In genomic region chr10:122985515-122986319, GRCm38 (mm10) we compare ENCODE assay signal across 8 mouse cellular contexts.
DNase-seq lines count a peak whose midpoint lies in the region; ATAC-seq and TF ChIP-seq lines count a peak whose summit lies in the region.

No protein-coding gene starts in this region.

- H3K4me3 ChIP-seq in E14TG2a.4 (replicated peaks; ENCODE audit: low read length), result peak overlapping the region; percentile 93
- peak overlapping the region; percentile 93 for H3K4me3 ChIP-seq in forebrain, embryonic 12.5 days (replicated peaks)
- peak overlapping the region; percentile 97 for H3K4me3 ChIP-seq in heart, postnatal 0 days (ENCODE audit: low read depth, low read length)
- H3K4me3 ChIP-seq in neural tube, embryonic 13.5 days, result peak overlapping the region; percentile 93
- peak overlapping the region; percentile 99 for H3K4me3 ChIP-seq in stomach, postnatal 0 days (ENCODE audit: low read depth, low read length)

- ATAC-seq in forebrain, embryonic 12.5 days (ENCODE audit: low FRiP score), result peak; percentile 91
- peak; percentile 85 for ATAC-seq in heart, postnatal 0 days (ENCODE audit: insufficient read depth, low read depth)
- ATAC-seq in neural tube, embryonic 13.5 days (ENCODE audit: low read depth), result peak; percentile 92
- peak; percentile 92 for ATAC-seq in stomach, postnatal 0 days (ENCODE audit: low FRiP score, low TSS enrichment)

- 0% methylated on average over 44 of the region's 115 CpGs for WGBS in forebrain, embryonic 12.5 days
- 1% methylated on average over 37 of the region's 115 CpGs for WGBS in heart, postnatal 0 days
- 1% methylated on average over 71 of the region's 115 CpGs for WGBS in neural tube, embryonic 13.5 days
- WGBS in stomach, postnatal 0 days, result under 1% methylated on average over 42 of the region's 115 CpGs

- peaks cover 46% of the 10 kb centered on the region for H3K4me1 ChIP-seq in E14TG2a.4 (replicated peaks; ENCODE audit: low read depth, low read length)
- peaks cover 26% of the 10 kb centered on the region for H3K4me1 ChIP-seq in forebrain, embryonic 12.5 days
- peaks cover 31% of the 10 kb centered on the region for H3K4me1 ChIP-seq in heart, postnatal 0 days (ENCODE audit: control insufficient read depth, insufficient read depth)
- peaks cover 50% of the 10 kb centered on the region for H3K4me1 ChIP-seq in neural tube, embryonic 13.5 days (replicated peaks)
- no peaks in the 10 kb centered on the region for H3K4me1 ChIP-seq in stomach, postnatal 0 days (replicated peaks; ENCODE audit: control insufficient read depth, insufficient read depth)

- no peak for TF ChIP-seq EP300 in heart, postnatal 0 days (IDR thresholded peaks at IDR 0.05; ENCODE audit: low read depth)
- TF ChIP-seq EP300 in stomach, postnatal 0 days (optimal IDR thresholded peaks at IDR 0.05), result no peak

- no peaks in the 10 kb centered on the region for H3K27me3 ChIP-seq in E14TG2a.4 (ENCODE audit: insufficient read depth, low read length)
- no peaks in the 10 kb centered on the region for H3K27me3 ChIP-seq in forebrain, embryonic 12.5 days
- no peaks in the 10 kb centered on the region for H3K27me3 ChIP-seq in heart, postnatal 0 days (ENCODE audit: control insufficient read depth, insufficient read depth, low read length)
- no peaks in the 10 kb centered on the region for H3K27me3 ChIP-seq in neural tube, embryonic 13.5 days
- H3K27me3 ChIP-seq in stomach, postnatal 0 days (ENCODE audit: control insufficient read depth, insufficient read depth, low read length), result no peaks in the 10 kb centered on the region

- TF ChIP-seq CTCF in E14TG2a.4 (conservative IDR thresholded peaks at IDR 0.05; ENCODE audit: low read length), result no peak
- TF ChIP-seq CTCF in heart, postnatal 0 days (IDR thresholded peaks at IDR 0.05; ENCODE audit: low read depth), result no peak
- no peak for TF ChIP-seq CTCF in stomach, postnatal 0 days (IDR thresholded peaks at IDR 0.05; ENCODE audit: low read depth)

- no peaks in the 10 kb centered on the region for H3K9me3 ChIP-seq in E14TG2a.4 (ENCODE audit: low read length)
- H3K9me3 ChIP-seq in forebrain, embryonic 12.5 days, result no peaks in the 10 kb centered on the region
- no peaks in the 10 kb centered on the region for H3K9me3 ChIP-seq in heart, postnatal 0 days (replicated peaks; ENCODE audit: control insufficient read depth, low read length)
- H3K9me3 ChIP-seq in neural tube, embryonic 13.5 days, result no peaks in the 10 kb centered on the region
- H3K9me3 ChIP-seq in stomach, postnatal 0 days (ENCODE audit: control insufficient read depth, low read length), result no peaks in the 10 kb centered on the region

- peak; percentile 63 for DNase-seq in c-Kit-positive CD71-positive TER-119-positive erythroid progenitor cells, embryonic 14.5 days (ENCODE audit: low spot score)
- peak; percentile 76 for DNase-seq in heart, postnatal 0 days (ENCODE audit: low spot score)
- DNase-seq in kidney, postnatal 4 days, result peak; percentile 89 to 94
- DNase-seq in lung, adult 18-20 months, result peak; percentile 81
- DNase-seq in stomach, postnatal 0 days (ENCODE audit: low spot score), result peak; percentile 88

- peak overlapping the region; percentile 99 for H3K9ac ChIP-seq in forebrain, embryonic 12.5 days
- H3K9ac ChIP-seq in heart, postnatal 0 days (replicated peaks; ENCODE audit: low read depth, low read length), result peak overlapping the region; percentile 99
- peak overlapping the region; percentile 100 for H3K9ac ChIP-seq in neural tube, embryonic 13.5 days
- peak overlapping the region; percentile 99 for H3K9ac ChIP-seq in stomach, postnatal 0 days (ENCODE audit: low read length)

- peak overlapping the region; percentile 75 for H3K4me2 ChIP-seq in forebrain, embryonic 12.5 days
- peak overlapping the region; percentile 85 for H3K4me2 ChIP-seq in heart, postnatal 0 days (ENCODE audit: low read depth, low read length)
- peak overlapping the region; percentile 88 for H3K4me2 ChIP-seq in neural tube, embryonic 13.5 days
- H3K4me2 ChIP-seq in stomach, postnatal 0 days (replicated peaks; ENCODE audit: low read depth), result peak overlapping the region; percentile 56

- 0 out of 2 replicates have a peak, but pooled peaks cover 5% of the 10 kb centered on the region for H3K36me3 ChIP-seq in E14TG2a.4 (ENCODE audit: insufficient read depth, low read length)
- peaks cover 13% of the 10 kb centered on the region for H3K36me3 ChIP-seq in forebrain, embryonic 12.5 days (replicated peaks)
- H3K36me3 ChIP-seq in heart, postnatal 0 days (replicated peaks; ENCODE audit: control insufficient read depth, insufficient read depth, low read length), result 0 out of 2 replicates have a peak, but pooled peaks cover 4% of the 10 kb centered on the region
- peaks cover 13% of the 10 kb centered on the region for H3K36me3 ChIP-seq in neural tube, embryonic 13.5 days
- H3K36me3 ChIP-seq in stomach, postnatal 0 days (ENCODE audit: control insufficient read depth, insufficient read depth, low read length), result peaks cover 5% of the 10 kb centered on the region; the same call in 1 of the 2 replicates

- H3K27ac ChIP-seq in forebrain, embryonic 12.5 days, result peak overlapping the region; percentile 100
- peak overlapping the region; percentile 100 for H3K27ac ChIP-seq in heart, postnatal 0 days (ENCODE audit: low read depth)
- peak overlapping the region; percentile 100 for H3K27ac ChIP-seq in neural tube, embryonic 13.5 days (replicated peaks)
- peak overlapping the region; percentile 100 for H3K27ac ChIP-seq in stomach, postnatal 0 days (replicated peaks)

Comparison
In these comparisons a context has a peak if more than half of its experiments do, and no peak if none do; other contexts are left out.
1. Peak in every context shown above with its lines: DNase-seq, ATAC-seq, H3K4me3 ChIP-seq and H3K27ac ChIP-seq.